Mouse (Mus musculus): ENCODE data around the gene Pcgf6.

DNA sequence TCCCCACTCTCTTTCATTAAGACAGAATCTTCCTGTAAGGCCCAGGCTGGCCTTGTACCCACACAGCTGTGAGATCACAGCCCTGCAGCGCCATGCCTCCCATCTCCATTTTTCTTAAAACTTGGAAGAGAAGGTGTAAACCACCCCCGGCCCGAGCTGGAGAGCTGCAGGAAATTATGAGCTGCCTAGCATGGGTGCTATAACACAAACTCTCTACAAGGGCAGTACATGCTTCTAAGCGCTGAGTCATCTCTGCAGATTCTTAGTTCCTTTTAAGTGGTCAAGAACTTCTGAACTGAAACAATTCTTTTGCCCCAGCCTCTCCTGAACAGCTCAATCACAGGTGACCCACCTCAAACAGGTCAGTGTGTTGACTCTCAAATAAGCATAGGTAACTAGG, 15.8 kb downstream of the Pcgf6 start:
- TF ChIP-seq CTCF (IDR thresholded peaks at IDR 0.05; ENCODE audit: low read depth) (no peak), EP300 (IDR thresholded peaks at IDR 0.05; ENCODE audit: low read depth) (no peak)

All from heart, postnatal 0 days (tissue).